Mouse (Mus musculus) cerebellum, adult 2 months (tissue): ENCODE results near the gene Tfeb.

Experiments used
- CTCF ChIP-seq: fragments of 200-500 bp; IDR thresholded peaks from 2 replicates; pipeline ENCODE4 v1.5.1; 2011; ENCODE audit warnings: low read depth, mild to moderate bottlenecking, control low read depth, low read length, moderate library complexity, borderline replicate concordance; ENCODE audit not compliant: insufficient read depth
- POLR2A ChIP-seq: fragments of 200-500 bp; IDR thresholded peaks from 2 replicates; pipeline ENCODE4 v1.6.1; 2011; ENCODE audit warnings: low read length, control low read depth, borderline replicate concordance; ENCODE audit not compliant: insufficient read depth

DNA sequence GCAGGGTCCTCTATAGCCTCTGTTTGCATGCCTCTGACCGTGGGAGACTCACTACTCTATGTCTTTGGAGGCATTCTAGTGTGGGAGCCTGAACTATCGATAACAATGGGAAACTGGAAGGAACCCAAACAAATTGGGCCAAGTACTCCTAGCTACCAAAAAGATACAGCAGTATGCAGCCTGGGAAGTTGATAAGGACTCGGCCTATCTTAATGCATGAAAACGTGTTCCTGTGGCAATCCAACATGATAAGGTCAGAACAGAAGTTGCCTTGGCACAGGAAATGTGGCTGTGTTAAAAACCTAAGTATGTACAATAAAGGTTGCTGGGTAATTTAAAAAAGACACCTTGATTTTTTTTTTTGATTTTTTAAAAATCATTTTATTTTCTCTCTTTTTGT is 15.6 kb upstream of the Tfeb start:
- TF ChIP-seq CTCF, result no peak
- TF ChIP-seq POLR2A, result no peak
